Mouse (Mus musculus) activated CD4-positive, CD25-positive, alpha-beta regulatory T cell, adult 9 weeks (primary cell): ENCODE results near the gene Olfr765. TPM values are rescaled to one million over a fixed set of nuclear protein-coding genes. Genes with fewer than 3 reads are reported as not detected.

Experiments
- polyA plus RNA-seq: library from polyadenylated mRNA; unstranded; fragments of 100-300 nt; shearing (Covaris generic); gene quantifications from one replicate; pipeline ENCODE4 v1.2.1, GENCODE M21; 2017

Olfr765 gene
- not detected for polyA plus RNA-seq

GRCm38 (mm10) chr10:129049898-129050297, at the start of gene Olfr765:
TSS of gene Olfr765 (minus strand) at chr10:129049998.

DNA sequence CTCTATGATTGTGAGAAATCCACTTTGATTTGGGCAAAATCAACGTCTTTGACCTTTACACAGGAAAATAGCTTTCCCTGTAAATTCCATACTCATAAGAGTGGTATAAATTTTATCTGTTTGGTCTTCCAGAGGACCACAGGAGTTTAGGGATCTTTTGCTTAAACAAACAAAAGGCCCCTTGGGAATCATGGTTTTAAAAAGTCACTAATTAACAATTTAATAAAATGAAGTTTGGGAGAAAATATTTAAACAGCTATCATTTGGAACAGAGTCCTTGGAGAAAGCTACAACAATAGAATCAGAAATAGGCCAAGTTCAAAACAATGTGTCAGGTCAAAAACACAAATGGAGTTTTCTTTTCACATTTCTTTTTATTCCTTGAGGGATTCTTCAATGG, 49.5 kb upstream of the Olfr765 start, which contains the start of gene Olfr768:
Olfr768 (minus strand) TSS at position 101 of the 400 bp plus-strand sequence.

DNA sequence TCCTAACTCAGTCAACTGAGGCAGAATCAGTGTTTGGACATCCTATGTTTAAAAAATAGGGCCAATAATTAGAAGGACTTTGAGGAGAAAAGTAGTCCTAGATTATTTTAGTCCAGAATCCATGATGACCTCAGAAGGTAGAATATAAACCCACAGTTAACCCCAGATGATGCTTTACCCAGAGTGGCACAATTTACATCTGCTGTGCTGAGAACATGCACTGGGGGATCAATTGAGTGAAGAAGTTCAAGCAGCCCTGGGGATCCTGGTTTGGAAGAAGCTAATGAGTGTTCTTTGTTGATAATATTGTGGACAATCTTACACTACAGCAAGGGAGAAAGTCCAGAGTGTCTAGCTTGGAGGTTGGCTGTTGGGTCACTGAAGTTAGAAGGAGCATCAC, 33.0 kb upstream of the Olfr765 start, which contains the start of gene Olfr767:
Olfr767 (minus strand) TSS at position 101 of the 400 bp plus-strand sequence.

DNA sequence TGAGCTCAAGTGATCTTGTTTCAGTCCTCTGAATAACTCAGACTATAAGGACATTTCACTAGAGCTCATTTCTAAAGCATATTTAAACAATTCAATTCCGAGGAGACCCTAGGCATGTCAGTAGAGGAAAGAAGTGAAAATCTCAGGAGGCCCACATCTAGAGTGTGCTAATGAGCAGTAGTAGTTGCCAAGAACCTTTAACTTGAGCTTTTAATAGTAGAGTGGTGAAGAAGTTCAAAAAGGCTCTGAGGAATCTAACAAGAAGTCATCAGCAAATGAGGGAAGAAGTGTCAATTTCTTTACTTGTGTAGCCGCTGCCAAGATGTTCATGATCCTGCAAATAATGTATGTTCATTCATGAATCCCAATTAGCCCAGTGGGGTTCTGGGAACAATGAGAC, 19.1 kb upstream of the Olfr765 start, which contains the start of gene Olfr766-ps1:
Olfr766-ps1 (minus strand) TSS at position 101 of the 400 bp plus-strand sequence.

DNA sequence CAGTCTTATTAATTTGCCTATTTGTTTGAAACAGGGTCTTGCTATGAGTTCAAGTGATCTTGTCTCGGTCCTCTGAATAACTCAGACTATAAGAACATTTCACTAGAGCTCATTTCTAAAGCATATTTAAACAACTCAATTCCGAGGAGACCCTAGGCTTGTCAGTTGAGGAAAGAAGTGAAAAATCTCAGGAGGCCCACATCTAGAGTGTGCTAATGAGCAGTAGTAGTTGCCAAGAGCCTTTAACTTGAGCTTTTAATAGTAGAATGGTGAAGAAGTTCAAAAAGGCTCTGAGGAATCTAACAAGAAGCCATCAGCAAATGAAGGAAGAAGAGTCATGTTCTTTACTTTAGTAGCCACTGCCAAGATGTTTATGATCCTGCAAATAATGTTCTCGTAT, 10.0 kb downstream of the Olfr765 start, which contains the start of gene Olfr764-ps1:
Olfr764-ps1 (minus strand) TSS at position 101 of the 400 bp plus-strand sequence.

DNA sequence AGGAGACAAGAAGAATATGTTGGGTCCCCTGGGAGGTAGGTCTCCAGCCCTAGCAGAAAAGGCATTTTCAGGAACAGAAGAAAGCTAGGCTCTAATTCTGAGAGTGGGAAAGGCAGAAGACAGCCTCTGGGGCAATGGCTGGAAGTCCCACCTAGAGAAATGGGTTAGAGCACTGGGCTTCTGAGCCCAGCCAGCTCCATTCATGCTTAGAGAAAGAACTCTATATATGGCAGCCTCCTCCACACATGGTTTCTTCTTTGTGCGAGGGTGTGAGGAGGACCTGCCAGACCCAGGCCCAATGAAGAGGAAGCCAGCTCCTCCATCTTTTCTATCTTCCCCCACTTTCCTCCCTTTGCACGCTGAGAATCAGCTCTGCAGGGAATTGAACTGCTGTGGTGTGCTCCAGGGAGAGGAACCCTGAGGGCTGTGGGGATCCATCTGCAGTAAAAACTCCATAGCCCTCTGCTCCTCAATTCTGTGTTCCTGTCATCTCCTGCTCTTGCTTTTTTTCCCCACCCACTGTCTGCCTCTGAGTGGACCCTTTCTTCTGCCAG, 39.4 kb downstream of the Olfr765 start, which contains the start of gene Olfr763:
Olfr763 (plus strand) TSS at position 504 of the 554 bp plus-strand sequence.

Other genes with a start within 250 kb of the Olfr765 start
- 124 TPM for gene Dnajc14, start 245.9 kb downstream of the Olfr765 start, polyA plus RNA-seq
- 5.1 TPM for gene Tmem198b, start 245.6 kb downstream of the Olfr765 start, polyA plus RNA-seq
- 164 TPM for gene Sarnp, start 232.7 kb downstream of the Olfr765 start, polyA plus RNA-seq
- 77.1 TPM for gene Ormdl2, start 228.4 kb downstream of the Olfr765 start, polyA plus RNA-seq
- 0.88 TPM for gene Gdf11, start 158.3 kb downstream of the Olfr765 start, polyA plus RNA-seq
- gene Cd63, start 149.0 kb downstream of the Olfr765 start, polyA plus RNA-seq, result 0.20 TPM
- gene Rdh5, start 127.1 kb downstream of the Olfr765 start, polyA plus RNA-seq, result 13.5 TPM
- gene Bloc1s1, start 126.0 kb downstream of the Olfr765 start, polyA plus RNA-seq, result 185 TPM
- gene Itga7, start 116.2 kb downstream of the Olfr765 start, polyA plus RNA-seq, result 10.1 TPM
- gene Mettl7b, start 89.0 kb downstream of the Olfr765 start, polyA plus RNA-seq, result not detected
- gene Olfr9, start 60.6 kb downstream of the Olfr765 start, polyA plus RNA-seq, result not detected
- not detected for gene Olfr763, start 39.2 kb downstream of the Olfr765 start, polyA plus RNA-seq
- not detected for gene Olfr764-ps1, start 10.1 kb downstream of the Olfr765 start, polyA plus RNA-seq
- gene Olfr766-ps1, start 19.0 kb upstream of the Olfr765 start, polyA plus RNA-seq, result not detected
- gene Olfr767, start 32.9 kb upstream of the Olfr765 start, polyA plus RNA-seq, result not detected
- not detected for gene Olfr768, start 49.4 kb upstream of the Olfr765 start, polyA plus RNA-seq
- gene Olfr769, start 67.9 kb upstream of the Olfr765 start, polyA plus RNA-seq, result not detected
- gene Olfr770, start 89.0 kb upstream of the Olfr765 start, polyA plus RNA-seq, result not detected
- not detected for gene Olfr771, start 114.8 kb upstream of the Olfr765 start, polyA plus RNA-seq
- not detected for gene Olfr772, start 127.9 kb upstream of the Olfr765 start, polyA plus RNA-seq
- gene Olfr773, start 137.4 kb upstream of the Olfr765 start, polyA plus RNA-seq, result not detected
- gene Olfr774, start 186.2 kb upstream of the Olfr765 start, polyA plus RNA-seq, result not detected
- not detected for gene Olfr775, start 198.4 kb upstream of the Olfr765 start, polyA plus RNA-seq
- not detected for gene Olfr776, start 209.1 kb upstream of the Olfr765 start, polyA plus RNA-seq
- gene Olfr777, start 221.5 kb upstream of the Olfr765 start, polyA plus RNA-seq, result not detected